Mouse (Mus musculus) urinary bladder, postnatal 4 days (tissue): ENCODE results near the gene Card10.

Experiments
- DNase-seq, 2 experiments: peaks; one replicate each; pipeline ENCODE4 v3.0.0; 2021 to 2022; ENCODE audit warnings: low spot score in 2 of 2

Card10 gene

DNA sequence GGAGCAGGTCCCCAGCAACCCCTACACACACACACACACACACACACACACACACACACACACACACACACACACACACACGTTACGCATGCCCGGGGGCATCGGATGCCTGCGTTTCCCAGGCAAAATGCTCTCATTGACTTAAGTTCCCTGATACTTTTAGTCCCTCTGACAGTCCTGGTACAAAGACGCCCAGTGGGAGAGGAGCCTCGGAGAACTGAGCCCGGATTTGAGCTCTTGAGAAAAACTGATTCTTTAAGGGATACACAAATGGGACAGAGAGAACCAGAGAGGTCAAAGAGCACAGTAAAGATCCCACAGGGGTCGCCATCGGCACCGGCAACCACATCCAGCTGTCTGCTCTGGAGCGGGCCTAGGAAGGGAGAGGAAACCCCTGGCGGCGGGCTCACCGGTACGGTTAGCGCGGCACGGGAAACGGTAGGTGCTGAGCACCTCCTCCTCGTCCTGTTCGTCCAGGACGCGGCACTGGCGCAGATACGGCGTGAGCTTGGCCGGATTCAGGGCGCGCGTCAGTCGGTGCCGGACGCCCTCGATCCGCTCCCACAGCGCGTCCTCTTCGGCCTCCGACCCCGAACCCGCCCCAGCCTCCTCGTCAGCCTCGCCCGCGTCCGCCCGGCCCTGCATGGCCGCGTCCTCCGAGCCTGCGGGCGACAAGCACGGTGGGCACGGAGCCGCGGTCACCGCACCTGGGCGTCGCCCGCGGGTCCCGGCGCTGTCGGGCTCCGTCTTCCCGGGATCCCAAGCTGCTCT lies 686 bp downstream of the Card10 start:
- no peak for DNase-seq

DNA sequence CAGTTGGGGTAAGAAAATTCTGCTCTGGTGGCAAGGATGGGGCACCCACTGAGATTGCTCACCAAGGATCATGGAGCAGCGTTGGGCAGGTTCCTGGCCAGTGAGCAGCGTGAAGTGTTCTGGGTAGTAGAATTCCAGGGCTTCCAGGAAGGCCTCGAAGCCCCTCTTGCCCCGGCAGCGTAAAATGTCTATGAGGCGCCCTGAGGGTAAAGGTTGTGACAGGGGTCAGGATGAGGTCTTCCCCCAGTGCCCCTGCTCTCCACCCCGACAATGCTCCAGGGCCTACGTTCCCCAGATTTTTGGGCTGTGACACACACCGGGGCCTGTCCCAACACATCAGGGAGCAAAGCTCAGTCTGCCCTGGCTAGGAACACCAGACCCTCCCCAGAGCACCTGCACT lies 1.3 kb downstream of the Card10 start:
- no peak for DNase-seq

DNA sequence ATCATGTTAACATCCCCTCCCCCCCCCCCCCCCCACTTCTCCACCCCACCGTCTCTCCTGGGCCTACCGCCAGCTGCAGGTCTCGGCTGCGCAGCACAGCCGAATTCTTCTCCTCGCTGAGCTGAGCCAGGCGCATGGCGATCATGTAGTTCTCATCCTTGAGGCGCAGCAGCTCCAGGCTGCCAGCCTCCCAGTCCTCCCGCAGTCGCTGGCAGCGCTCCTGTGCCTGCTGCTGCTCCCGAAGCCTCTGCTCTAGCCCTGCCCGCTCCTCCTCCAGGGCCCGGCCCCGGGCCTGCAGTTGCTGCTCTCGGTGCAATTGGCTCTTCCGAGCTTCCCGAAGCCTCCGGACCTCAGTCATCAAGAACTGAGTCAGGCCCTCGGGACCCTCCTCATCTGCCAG lies 3.8 kb downstream of the Card10 start:
- DNase-seq, result no peak

DNA sequence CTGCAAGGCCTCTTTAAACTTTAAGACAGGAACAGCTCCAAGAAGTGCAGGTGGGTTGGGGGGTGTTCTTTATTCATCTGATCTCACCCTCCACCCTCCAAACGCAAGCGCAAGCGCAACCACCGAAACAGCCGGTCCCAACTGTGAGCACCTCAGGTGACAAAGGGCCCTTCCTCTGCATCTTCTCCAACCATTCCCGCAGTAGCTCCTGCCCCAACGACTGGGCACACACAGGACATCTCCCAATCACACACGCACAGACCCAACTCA lies 5.8 kb downstream of the Card10 start:
- DNase-seq, result no peak

DNA sequence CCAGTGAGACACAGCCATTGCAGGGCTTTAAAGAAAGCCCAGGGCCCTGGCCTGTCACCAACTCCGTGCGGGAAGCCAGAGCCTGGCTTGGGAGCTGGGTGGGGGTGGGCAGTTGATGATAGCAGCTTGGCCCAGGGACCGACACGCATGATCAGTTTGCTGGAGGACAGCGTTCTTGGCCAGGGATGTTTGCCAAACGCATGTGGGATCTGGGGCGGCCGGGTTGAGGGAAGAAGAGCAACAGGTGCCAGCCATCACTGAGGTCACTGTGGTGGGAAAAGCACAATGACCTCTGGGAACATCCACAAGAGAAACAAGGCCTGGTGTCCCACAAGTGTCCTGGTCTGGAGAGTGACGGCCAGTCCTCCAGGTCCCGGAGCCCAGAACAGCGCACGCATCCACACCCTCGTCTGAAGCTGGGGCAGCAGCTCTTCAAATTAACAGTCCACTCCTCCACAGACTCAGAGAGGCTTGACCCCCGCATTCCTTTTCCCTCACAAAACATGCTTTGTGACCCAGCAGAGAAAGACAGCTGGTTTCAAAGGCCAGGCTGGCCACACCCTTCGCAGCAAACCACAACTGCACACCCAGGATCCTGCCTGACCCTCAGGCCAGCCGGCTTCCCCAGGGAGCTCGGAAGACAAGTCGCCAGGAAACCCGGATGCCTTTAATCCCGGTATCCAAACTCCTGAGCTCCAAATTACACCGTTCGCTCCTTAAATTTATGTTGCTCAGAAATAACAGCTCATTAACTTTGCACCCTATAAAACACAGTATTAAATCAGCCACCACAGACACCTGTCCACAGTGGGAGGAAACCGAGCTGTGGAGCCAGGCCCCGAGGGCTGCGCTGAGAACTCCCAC lies 6.4 kb downstream of the Card10 start:
- DNase-seq, result no peak

DNA sequence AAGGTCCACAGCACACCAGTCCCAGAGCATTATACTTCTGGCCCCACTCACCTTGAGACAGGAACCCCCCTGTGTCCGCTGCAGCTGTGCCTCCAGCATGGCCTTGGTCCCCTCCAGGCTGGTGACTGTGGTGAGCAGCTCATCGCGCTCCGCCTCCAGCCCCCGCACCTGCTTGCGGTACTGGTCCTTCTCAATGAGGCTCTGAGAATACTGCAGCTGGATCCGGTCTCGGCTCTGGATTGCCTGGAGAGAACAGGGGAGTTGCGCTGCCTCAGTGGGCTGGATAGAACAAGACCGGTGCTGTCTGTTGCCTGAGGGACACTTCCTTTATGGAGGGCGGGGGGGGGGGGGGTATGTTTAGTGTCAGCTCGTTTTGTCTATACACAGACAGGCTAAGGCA lies 11.9 kb downstream of the Card10 start:
- DNase-seq, result no peak

DNA sequence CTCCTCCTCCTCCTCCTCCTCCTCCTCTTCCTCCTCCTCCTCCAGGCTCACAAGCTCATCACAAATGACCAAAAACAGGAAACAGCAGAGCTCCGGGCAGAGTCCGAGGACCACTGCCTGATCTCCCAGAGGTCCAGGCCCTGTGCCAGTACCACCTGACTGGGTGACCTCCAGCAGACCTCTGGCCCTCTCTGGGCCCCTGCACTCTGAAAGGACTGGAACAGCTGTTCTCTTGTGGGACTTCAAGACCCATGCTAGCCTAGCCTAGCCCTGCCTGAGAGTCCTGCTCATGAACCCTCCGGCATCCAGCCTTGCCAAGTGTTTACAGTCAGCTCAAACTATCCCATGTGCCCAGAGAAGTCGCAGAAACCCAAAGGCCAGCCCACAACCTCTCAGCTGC lies 12.4 kb downstream of the Card10 start:
- no peak for DNase-seq

DNA sequence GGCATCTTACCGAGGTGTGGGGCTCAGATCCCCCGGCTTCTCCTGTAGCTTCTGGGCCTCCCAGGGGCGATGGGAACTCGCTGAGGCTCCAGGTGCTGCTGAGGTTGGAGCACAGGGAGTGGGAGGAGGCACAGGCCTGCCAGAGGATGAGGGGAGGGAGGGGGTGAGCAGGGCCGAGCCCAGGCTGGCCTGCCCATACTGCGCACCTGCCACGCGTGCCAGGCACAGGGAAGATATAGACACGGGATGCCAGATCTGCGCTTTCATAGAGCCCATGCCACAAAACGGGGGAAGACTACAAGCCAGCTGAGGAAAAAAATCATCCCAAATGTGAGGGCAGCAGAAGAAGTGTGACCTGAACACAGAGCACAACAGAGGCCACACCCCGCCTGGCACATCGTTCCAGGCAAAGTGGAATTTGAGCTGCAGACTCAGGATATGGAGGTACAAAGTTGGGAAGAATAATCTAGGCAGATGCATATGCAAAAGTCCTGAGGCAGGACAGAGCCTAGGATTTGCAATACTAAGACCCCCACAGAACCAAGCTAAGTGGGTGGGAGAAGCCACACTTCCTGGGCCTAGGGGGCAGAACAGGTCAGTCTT lies 13.0 kb downstream of the Card10 start:
- DNase-seq, result no peak

DNA sequence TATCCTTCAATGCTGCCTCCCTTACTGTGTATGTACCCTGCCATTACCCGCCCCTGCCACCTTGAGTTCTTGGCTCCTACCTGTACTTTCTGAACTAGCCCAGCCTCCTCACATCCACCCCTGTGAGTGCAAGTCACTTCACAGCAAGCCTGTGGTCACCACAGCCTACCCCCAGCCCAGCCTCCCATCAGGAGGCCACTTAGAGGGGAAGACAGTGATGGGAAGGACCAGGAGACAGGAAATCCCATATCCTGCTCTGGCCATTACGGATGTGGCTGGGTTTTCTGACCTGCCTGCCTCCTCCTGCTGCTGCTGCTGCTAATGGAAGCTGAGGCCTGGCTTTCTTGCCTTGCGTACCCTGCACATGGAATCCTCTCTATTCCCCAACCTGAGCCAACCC lies 14.8 kb downstream of the Card10 start:
- DNase-seq, result no peak

DNA sequence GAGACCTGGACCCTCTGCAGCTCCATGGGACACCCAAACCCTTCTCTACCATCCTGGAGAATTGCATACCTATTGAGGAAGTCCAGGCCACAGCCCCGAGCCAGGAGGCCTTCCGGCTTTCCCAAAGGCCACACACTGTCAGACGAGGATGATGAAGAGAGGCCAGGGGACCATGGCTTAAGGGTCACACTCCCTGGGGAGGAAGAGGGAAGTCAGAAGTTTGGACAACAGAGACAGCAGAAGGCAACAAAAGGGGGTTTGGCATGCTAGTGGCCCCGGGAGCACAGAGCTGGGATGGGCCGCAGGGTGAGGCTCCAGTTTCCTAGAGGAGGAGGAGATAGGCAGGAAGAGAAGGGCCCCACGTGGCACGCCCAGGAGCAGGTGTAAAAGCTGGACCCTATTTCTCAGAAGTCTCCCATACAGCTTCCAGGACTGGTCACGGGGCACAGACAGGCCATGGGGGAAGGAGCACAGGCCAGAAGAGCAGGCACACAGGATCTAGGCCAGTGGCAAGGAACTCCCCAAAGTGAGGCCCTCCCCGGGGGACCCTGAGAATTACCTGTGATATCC lies 15.5 kb downstream of the Card10 start:
- DNase-seq, result no peak

DNA sequence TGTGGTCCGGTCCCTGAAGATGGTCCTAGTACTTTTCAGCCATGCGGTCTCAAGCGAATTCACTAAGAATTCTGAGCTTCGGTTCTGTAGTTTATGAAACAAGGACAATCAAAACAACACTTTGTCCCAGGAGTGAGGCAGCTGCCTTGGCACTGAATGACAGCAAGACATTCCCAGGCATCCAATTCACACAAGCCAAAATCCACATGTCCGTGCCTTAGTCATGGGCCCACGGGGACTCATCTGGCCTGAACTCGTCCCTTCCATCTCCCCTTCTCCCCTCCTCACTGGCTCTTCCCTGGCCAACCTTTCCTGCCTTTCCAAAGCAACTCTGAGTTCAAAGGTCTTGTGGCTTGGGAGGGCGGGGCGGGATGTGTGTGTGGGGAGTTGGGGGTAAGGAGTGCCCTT lies 16.4 kb downstream of the Card10 start:
- no peak for DNase-seq

DNA sequence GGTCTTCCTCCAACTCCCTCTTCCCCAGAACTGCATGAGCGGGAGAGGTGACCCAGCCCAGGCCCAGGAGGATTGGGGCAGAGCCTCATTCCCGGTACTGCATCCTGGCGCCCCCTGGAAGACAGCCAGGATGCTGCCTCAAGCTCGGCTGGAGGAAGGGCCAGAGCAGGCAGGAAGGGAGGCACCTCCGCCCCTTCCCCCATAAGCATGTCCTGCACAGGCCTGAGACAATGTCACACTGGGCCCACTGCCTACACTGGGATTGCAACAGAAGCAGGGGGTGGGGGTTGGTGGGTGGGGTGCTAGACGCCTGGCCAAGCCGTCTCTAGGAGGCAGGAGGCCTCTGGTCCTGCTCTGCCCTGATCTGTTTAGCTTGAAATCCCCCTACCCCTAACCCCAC lies 16.9 kb downstream of the Card10 start:
- DNase-seq, result no peak

DNA sequence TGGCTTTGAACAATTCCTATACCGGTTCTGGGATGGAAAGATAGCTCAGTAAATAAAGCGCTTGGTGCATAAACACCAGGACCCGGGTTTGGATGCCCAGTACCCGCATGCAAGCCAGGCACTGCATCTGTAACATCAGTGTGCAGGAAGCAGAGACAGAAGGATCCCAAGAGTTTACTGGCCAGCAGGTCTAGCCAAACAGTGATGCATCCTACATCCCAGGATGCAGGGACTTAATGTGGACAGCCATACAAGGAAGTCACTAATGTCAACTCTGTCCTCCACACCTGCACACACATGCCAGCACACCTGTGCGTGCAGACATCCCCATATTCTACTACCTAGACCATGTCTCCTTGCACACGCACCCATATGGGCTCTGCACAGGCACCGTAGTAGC lies 17.6 kb downstream of the Card10 start:
- DNase-seq, result no peak

DNA sequence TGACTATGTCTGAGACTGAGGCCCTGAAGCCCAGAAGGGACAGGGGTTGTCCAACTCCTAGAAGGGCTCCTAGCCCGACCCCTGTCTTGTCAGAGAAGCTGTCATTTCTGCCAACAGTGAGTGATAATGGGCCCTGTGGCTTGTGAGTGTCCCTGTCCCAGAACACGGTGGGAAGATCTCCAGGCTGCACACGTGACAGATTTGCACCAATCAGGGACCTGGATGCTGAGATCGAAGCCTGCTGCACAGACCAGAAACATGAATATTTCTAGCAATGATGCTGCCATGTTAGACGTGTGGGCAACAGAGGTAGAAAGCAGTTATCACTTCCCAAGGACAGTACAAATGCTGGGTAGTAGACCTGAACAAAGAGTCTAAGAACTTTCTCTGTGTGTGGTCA lies 18.3 kb downstream of the Card10 start:
- DNase-seq, result no peak

DNA sequence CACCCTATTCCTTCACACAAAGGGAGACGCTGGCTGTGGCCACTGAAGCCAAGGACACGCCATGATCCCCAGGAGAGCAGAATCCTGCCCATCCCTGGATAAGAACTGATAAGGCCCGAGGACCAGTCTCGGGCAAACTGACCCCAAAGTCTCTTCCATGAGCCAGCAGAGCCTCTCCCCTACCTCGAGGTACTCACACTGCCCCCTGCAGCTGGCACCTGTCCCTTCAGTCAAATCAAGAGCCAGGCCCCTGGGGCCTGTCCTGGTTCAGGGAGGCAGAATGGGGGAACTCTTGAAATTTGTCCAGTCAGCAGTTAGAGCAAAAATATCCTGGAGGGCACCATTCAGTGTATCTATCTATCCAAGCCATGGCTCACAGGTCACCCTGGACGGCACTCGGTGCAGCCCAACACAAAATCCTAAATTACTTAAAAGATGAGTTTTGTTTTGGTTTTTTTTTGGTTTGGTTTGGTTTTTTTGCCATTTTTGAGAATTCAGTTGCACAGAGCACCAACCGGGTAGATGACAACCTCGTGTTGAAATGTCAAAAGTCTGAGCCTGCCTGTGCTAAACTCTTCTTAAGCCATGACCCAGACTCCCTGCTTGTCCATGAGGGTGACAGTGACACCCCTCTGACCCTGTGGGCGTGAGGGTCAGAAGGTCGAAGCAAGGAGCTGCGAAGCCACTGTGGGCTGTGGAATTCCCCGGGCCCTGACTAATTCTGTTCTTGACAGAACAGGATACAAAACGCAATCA lies 20.3 kb downstream of the Card10 start:
- no peak for DNase-seq

DNA sequence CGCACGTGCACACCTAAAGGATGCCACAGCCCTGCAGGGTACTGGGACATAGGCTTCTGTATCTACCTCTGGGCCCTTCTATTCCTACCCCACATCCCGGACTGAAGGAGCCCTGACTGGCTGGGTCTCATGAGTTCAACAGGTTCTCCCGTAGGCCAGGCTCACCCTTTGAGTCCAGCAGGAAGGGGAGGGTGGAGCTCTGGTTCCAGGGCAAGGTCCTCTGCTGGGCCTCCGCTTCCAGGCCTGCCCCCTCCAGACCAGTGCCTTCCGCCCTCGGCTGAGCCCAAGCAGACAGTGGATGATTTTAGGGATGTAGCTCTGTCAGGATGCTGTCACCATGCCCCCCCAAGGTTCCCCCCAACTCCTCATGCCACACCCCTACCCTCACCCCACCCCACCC lies 21.9 kb downstream of the Card10 start:
- no peak for DNase-seq

DNA sequence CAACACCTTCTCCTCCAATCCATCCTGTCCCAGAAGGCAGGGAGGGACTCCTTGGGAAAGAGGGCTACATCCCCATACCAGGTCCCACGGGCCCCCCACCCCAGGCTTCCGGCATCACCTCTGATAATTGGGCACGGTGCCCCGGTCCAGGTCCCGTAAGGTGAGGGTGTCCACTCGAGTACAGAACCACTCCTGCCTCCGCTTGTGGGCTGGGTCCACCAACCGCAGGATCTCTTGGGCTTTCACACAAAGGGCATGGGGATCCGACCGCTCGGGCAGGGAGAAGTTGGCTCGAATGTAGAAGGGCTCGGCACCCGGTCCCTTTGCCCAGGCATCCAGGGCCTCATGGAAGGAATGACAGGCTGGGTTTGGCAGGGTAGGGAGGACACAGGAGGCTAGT lies 22.5 kb downstream of the Card10 start:
- no peak for DNase-seq

DNA sequence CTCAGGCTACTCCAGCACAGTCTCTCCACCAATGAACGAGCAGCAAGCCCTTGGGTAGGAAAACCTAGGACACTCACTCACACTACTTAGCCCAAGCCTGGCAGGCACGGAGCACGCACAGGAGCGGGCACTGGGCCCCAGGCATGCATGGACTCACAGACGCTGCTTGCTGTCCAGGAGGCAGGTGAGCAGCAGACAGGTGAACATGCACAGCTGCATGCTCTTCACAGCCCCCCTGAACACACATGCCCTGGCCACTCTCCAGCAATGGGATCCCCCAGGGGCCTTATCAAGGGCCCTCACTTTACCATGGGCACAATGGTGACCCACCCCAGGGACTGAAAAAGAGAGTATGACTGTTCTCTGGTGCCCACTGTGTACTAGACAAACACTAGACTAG lies 23.2 kb downstream of the Card10 start:
- no peak for DNase-seq

DNA sequence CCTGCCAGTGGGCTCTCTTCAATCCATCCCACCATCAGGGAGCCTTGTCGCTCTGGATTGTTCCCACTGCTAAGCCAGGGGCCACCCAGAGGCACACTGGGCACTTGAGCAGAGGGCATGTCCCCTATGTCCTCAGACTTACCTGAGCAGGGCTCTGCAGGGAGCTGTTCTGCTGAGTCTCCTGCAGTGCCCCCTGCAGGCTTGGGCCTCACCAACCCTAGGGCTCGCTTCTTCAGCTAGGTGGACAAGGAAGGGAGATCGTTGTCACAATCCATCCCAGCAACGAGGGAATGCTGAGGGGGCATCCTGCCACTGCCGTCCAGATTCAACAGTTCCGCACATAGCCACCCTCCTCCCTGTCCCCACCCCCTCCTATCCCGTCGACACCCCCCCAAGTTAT lies 23.6 kb downstream of the Card10 start:
- no peak for DNase-seq

DNA sequence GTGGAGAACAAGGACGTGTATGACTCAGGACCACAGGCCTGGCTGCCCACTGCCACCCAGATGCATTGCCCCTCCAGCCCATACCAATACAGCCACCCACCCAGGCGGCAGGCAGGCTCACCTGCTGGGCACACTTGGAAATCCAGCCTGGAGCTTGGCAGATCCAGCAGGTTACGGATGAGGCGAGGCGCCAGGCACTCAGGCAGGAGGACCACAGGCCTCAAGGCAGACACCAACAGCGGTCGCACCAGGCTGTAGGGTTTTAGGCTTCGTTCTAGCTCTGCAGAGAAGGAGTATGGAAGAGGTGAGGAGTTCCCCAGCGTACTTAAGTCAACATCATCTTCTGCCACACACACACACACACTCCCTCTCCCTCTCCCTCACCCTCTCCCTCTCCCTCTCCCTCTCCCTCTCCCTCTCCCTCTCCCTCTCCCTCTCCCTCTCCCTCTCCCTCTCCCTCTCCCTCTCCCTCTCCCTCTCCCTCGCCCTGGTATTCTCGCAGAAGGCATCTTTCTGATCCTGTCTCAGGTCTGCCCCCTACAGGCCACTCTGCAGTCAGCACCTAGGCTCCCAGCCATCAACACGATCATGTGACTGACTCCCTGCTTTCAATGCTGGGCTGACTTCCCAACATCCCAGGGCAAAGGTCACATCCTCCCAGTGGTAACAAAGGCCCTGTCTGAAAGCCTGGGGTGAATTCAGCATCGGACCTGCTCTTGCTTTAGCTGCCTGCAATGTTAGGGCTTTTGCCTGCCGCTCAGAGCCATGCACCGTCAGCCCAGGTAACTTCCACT lies 24.6 kb downstream of the Card10 start:
- peak; percentile 62 to 85 for DNase-seq

DNA sequence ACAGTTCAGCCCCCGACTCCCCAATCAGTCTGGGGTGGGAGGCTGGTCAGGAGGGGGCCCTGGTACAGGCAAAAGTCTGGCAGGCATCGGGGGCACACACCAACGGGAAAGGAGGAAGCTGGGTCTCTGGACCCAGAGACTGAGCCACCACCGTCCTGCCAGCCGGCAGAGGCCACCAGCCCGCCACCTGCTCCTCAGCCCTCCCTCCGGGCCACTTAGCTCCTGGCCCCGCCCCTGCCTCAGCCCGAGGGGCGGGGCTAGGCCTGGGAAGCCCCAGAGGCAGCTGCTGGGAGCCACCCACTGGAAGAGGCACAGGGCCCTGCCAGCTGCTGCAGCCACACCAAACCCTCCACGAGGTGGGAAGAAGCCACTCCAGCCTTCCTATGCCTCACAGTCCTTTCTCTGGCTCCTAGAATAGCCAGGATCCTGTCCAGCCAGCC lies 29.5 kb downstream of the Card10 start, which contains the start of gene Mfng:
Gene Mfng (minus strand): TSS at position 186 of the 440 bp plus-strand sequence.
- peak in 1 of 2 experiments; percentile 48 for DNase-seq
